Mouse (Mus musculus) embryo, embryonic 11 days (tissue): Measurements from ENCODE around the gene Kcnip4.

Source experiments
- DNase-seq: peaks from one replicate; pipeline ENCODE4 v3.0.0-alpha.2; 2015

Gene Kcnip4

DNA sequence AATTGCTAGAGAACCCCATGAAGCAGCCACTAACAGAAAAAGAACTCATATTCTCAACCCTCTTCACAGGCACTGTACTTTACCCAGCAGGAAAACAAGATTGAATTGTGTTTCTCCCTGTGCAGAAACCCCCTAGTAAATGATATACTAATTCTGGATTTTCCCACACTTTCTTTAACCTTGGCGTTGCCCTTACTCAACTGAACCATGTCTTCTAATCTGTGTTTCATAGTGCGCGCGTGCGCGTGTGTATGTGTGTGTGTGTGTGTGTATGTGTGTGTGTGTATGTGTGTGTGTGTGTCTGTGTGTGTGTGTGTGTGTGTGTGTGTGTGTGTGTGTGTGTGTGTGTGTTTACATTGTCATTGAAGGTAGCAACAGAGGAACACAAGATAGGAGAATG lies 283.0 kb downstream of the Kcnip4 start:
- DNase-seq: no peak

DNA sequence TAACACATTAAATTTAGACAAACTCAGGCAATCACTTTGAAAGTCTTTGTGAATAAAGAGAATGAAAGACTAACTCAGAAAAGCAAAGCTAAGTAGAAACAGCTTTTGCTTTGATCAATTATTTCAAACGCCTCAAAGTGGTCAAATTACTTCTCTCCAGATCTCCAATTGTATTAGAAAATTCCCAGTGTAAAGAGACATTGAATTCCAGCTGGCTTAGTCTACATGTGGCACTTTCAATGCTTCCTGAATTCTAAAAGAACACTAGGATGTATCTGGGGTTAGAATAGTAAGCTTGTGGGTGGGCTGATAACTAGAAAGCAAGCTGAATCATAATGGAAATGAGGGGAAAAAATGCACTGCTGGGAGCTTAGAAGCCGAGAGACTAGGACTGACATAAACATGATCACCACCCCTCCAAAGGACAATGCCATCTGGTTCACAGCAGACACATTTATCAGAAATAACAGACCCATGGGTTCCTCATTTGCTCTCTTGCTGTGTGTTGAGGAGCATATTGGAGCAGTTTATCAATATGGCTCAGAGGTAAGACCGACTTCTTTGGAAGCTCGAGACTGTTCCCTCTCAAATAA lies 323.4 kb downstream of the Kcnip4 start:
- no peak for DNase-seq

DNA sequence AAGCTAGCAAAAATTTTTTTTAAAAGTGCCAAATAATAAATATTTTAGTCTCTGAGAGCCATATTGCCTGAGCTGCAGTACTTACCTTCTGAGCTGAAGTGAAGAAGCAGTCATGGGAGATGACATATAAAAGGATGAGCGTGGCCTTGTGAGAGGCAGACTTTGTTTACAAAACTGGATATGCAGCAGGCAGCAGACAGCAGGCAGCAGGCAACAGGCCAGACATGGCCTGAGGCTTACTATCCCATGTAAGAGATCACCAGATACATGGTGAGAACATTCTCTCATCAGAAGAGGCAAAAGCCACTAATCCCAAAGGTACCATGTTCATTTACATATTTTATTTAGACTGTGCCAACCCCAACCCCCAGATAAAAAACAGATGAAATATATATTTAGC lies 336.5 kb downstream of the Kcnip4 start:
- DNase-seq: no peak

DNA sequence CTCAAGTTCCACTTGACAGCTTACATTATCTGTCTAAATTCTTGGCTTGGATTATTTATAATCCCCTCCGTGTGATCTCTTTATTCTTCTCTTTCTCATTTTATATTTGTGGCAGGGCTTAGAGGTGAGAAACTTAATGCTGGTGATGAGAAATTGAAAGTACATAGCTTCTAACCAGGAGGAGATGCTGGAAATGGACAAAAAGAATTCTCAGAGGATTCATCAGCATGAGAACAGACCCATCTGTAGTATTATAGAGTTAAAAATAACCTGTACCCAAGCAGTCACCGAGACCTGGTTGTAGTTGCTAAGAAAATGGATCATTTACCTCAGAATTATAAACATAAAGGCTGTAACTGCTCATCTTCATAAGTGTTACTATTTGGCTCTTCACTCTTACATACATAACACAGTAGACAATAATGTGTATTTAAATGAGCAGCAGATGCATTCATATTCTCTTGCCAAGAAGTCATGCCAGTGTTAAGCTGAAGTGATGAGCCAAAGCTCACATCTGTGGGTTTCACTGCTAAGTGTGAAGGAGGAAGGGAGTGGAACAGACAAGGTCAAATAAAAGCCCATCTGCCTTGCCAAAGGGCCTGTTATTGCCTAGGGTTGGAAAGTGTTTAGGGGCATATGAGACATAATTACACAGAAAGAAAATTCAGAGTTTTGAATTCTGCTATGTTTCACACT lies 374.4 kb downstream of the Kcnip4 start:
- DNase-seq: no peak

DNA sequence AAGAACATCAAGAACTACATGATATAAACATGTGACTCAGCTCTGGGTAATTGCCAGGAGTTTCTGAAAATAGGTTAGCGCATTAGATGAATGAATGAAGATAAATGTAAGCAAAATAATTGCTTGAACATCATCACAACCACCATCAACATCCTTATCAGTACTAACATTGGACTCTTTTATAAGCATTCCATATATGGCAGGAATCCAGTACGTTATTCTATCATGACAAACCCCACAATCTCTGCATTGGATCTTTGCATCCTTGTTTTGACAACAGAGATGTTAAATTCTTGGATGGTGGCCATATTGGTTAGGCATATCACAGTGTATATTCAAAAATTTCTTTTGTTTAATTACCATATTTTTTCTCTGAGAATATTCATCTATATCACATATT lies 375.0 kb downstream of the Kcnip4 start:
- DNase-seq: no peak

DNA sequence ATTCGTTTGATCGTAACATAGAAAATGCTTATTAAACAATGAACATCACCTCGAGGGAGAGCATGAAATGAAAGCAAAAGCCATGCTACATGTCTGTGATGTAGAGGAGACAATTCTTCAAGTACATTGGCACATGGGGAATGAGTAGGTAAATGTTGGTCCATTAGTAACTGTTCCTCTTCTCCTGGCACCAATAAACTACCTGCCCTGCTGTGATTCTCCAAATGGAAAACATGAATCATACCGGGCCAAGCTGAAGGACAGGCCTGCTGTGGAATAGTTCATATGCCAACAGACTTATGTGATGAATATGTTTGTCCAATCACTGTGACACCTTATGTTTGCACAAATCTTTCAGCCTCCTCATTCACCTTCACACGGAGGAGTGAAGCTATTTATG lies 429.3 kb downstream of the Kcnip4 start:
- DNase-seq: no peak

DNA sequence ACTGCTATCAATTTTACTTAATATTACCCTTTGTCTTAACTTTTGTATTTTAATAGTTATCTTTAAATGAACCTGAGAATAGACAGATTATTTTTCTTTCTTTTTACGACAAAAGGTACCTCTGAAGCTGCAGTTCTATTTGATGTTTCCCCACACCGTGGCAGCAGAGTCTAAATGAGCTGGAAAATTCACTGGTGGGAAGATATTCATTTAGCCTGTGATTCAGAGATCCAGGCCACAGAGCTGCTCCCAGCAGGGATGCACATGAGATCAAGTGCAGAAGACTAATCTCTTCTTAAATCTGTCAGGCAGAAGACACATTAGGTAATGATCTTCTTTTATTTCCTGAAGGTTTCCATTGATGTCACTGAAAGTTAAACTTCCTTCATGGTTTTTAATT lies 429.8 kb downstream of the Kcnip4 start:
- DNase-seq: peak; percentile 2

DNA sequence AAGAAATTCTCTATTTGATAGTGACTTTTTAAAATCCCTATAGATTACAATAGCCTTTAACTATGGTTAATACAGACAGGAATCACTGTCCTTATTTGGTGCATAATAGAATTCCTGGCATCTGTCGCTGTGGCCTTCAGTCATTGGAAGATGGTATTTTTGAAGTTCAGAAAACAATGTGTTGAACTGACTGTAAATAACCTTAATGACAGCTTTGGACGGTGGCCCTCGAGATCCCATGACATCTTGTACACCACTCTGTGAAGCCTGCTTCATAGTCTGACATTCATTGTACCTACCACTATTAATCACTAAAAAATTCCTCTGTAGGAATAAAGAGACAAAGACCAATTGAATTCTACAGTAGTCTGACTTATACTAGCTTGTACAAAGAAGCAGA lies 430.4 kb downstream of the Kcnip4 start:
- DNase-seq: no peak

DNA sequence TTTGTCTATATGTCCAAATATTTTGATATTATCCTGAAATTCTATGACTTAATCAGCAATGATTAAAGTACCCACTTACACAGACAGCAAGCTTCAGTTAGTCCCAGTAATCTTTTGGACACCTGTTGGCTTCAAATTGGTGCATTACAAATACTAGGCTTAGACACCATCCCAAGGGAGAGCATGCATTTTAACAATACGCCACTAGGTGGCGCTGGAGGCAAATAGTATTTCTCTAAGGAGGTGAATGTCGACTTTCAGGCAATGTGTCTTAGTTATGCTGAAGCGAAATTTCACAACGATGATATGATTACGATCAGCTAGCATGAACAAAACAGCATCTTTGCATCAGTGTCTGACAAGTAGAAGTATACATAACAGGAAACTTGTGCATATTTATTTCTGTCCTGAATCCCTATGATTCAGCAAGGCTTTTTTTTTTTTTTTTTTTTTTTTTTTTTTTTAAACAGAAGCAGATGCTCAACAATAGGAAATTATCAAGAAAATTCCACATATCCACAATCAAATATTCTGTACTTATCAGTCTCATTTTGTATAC lies 434.5 kb downstream of the Kcnip4 start:
- DNase-seq: peak; percentile 86

DNA sequence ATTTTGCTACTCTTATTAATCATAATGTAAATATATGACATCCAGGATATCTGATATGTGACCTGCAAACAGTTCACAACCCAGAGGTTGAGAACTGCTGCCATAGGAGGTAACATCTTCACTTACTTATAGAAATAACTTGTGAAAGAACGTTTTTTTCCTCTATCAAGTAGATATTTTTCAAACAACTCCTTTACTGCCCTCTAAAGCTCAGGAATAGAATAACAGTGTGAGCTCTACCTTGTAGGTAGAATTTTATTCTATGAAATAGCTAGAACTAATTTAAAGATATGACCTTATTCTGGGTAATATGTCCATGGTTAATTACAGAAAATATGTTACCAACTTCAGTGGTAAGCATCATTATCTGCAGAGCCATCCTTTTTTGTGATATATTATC lies 459.1 kb downstream of the Kcnip4 start:
- no peak for DNase-seq

DNA sequence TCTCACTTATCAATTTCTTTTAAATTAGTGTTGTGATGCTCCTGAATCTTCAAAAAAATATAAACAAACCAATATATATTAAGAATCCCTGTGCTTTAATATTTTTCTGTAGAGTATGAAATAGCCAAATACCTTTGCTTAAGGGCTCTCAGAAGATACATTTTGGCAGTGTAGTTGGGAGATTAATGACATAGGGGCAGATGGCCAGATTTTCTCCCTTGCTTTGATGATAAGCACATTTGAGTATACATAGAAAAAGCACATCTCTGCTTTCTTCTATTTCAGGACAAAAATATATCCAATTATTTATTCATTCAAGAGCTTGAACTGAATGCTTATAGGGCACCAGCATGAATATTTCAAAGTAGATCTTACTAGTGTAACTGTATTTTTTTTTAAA lies 465.8 kb downstream of the Kcnip4 start:
- no peak for DNase-seq

DNA sequence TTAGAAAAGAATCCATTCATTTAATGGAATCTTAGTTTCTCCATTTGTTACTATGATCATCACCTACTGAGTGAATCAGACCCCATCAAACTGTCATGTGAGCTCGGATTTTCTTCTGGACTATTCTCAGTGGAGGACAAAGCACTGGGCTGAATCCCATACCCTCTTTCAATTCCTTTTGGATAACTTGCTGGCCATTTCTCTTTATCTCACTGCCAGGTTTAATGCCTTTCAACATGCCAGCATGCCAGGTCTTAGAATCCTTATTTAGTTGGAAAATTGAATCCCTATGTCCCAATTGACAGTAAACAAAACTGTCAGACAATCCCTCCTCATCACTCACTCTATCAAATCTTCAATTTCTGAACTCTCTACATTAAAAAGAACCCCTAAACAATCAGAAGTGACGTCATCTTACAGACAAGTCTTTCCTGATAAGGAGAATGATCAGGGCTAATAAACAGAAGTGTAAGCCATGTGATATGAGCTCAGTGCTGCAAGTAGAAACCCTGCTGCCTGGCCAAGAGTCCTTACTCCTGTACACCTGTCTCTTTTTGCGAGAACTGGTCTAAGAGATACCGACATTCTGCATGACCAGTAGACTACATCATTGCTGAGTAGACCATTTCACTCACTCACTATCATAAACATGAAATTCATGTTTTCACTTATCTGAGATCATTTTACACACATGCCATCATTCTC lies 466.9 kb downstream of the Kcnip4 start:
- no peak for DNase-seq

DNA sequence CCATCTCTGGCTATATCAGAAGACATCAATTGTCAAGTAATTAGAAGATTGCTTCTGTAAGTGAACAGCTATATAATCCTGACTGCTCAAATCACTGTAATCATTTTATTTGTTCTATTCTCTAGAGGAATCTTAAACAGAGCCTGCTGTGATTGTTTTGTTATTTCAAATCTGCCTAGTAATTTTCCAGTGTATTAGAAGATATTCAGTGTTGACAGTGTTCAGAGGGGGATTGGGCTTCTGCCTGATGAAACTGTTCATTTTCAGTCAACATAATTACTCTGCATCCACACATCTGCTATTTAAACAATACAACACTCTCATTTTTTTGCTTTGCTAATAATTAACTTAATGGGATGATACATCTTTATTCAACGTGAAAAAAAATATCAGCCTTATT lies 476.7 kb downstream of the Kcnip4 start:
- DNase-seq: no peak

DNA sequence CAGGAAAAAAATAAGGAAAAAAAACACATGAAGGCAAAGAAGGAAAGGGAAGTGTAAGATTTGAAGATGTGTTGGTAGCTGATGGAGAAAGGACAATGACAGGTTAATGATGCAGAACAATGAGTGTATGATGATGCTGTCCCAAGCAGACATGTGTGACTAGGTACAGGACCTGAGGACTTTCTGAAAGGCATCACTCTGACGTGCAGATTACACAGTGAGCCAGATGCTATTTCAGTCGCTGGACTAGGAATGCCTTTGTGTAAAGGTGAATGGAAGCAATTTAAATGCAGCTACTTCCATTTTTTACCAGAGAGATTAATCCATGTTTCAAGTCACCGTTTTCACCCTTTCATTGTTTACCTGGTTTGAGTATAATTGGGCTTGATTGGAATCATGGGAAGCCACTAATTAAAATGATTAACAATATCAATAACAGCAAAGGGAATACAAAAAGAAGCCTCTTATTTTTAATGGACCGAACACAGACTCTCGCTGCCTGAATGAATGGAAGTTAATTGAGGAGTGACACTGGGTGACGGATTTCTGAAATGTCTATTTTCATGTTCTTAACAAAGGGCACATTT lies 483.4 kb downstream of the Kcnip4 start:
- no peak for DNase-seq

DNA sequence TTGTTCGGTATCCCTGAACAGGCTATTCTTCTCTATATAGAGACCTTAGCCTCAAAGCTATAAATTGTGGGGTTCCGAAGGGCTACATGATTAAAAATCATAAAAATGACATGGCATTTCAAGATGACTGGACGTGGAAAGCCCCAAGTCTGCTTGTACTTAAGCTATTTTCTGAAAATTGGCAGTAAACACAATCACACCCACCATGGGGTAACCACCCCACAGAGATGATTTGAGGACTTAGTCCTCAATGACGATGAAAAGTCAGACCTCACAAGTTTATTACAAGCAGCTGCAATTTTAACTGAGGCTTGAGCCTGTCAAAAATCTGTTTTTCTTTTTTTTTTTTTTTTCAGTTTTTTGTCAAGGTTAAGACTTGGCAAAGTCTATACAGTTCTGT lies 527.3 kb downstream of the Kcnip4 start:
- no peak for DNase-seq

DNA sequence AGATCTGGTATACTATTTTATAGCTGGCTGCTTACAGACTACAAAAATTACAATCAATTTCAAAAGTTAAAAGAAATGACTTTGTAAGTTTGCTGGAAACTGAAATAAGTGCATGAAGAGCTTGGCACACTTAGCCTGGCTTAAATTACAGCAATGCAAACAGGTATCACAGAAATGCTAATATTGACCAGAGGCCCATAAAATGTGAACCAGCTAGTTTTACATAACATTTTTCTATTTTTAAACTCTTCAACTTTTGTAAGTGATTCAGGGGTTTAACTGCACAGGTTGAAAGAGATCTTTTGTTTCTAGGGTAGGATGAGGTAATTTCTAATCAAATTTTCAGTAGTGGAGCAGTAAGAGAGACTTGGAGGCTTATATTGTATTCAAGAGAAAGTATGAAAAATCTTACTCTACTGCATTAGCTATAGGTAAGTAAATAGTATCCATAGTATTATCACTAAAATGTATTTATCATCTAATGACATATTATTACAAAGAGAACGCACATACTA lies 535.5 kb downstream of the Kcnip4 start:
- no peak for DNase-seq

DNA sequence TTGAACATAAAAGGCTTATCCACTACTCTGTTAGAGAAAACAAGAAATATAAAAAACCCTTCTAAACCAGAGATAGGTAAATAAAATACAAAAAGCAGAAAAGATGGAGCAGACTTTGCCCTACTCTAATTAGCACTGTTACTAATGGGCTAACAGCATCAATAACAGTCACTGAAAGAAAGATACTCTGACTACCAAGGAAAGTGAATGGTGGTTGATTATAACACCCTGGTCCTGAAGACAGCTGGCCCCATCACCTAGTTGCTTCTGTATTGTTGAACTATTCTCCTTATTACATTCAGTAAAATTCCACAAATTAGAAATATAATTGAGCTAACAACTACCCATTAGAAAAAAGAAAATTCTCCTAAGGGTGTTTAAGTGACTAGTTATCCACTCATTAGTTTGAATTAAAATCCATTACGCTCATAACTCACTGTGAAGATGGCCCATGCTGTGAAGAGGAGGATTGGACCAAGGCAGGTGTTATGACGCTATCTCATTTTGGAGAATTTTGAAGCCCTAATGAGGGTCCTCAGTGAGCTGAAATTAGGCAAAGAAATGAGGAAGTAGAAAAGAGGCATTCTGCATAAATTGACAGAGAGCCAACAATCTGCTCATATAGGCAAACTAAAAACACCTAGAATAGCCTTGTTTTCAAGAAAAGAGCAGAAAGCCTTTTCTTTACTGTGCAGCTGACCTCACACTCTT lies 582.2 kb downstream of the Kcnip4 start:
- no peak for DNase-seq

DNA sequence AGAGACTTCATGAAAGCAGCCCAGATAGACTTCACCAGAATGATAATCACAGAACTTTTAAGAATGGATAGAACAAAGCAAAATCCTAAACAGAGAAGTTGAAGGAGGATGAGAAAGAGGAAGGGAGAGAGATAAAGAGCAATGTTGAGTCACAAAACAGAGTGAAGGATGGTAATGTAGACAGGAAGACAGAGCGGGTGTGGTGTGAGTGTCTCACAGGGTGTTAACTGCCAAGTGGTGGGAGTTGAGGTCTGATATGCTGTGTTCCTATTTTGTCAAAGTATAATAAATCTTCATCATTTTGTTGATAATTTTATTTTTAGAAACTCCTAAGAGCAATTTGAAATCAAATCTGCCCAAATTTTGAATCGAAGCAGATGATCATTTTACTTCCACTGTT lies 592.8 kb downstream of the Kcnip4 start:
- DNase-seq: no peak

DNA sequence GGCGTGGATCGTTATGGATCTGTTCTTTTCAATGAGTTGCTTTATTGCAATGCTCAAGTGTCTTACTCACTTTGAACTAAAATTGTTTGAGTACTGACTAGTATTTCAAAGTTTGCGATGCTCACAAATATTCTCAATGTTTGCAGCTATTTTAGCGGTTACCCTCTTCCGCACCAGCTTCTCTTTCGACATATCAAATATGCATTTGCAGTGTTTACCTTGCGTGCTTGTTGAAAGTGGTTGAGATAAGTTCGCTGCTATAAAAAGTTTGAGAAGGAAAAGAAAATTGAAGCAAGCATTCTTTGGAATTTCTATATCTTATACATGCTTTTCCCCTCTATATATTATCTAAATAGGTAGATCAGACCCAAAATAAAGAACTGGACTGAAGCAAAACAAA lies 634.5 kb downstream of the Kcnip4 start:
- no peak for DNase-seq

DNA sequence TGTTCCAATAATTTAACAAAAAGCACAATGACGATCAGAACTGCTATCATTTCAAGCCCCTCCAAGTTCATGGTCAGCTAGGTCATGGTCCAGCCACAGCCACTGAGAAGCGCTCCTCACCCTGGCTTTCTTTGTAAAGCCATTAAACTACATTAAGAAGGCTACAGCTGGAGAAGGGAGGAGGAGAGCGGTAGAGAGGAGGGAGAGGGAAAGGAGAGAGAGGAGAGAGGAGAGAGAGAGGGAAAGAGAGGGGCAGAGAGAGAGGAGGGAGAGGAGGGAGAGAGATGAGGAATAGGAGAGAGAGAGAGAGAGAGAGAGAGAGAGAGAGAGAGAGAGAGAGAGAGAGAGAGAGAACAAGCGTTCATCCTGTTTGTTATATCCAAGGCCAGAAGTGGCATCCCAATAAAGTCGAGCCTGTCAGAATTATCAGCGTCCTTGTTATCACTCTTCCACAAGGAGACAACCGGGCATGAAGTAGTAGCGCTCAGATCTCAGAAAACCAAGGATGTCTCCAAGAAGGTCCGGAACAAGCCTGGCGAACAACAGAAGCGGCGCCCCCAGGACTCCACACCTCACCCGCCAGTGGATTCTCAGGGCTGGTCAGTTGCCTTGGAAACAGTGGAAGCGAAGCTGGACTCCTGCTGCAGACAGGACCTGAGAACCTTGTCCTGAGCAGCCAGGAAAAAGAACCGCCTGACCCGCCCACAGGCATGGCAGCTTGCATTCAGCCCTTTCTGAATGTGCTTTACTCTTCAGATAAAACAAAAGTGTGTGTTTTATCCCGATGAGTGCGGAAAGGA lies 635.1 kb downstream of the Kcnip4 start:
- peak; percentile 72 for DNase-seq

DNA sequence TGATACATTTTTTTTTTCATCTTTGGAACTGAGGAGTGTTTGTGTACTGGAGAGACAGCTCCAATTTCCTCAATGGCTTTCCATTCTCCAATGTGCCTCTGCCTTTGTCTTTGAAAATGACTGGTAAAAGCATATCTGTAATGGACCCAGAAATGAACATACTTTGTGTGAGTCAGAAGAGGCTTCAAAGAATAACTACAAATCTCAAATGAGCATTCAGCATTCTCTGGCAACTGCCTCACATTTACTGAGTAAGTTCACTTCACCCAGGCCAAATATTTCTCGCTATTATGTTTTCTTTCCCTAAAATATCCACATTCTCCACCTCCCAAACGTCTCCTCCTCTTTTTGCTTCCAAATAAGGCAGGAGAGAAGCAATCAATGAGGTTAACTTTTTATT lies 646.6 kb downstream of the Kcnip4 start:
- DNase-seq: no peak
